Mouse (Mus musculus) layer of hippocampus, postnatal 10 days (tissue): Measurements from ENCODE around the gene Dnajc7. TPM values are rescaled to one million over a fixed set of nuclear protein-coding genes. Genes with fewer than 3 reads are reported as not detected.
"Not testable (repeated sequence)": the region's sequence is repeated elsewhere in the genome, so short reads cannot be mapped to it uniquely, and the experiment has no call there.

ENCODE experiments used
- DNase-seq, 2 experiments: peaks; one replicate each; pipeline ENCODE4 v3.0.0; 2021; ENCODE audit warnings: low spot score in 2 of 2
- long read RNA-seq: library from polyadenylated mRNA; stranded (forward); transcript quantifications from one replicate; pipeline ENCODE4 v2.0.0, GENCODE M21; 2023
- total RNA-seq, 2 experiments: library from RNA; stranded (reverse); gene quantifications; 2 replicates each; pipeline ENCODE4 v1.2.3; 2021

Dnajc7 gene
- 100 to 1,000 TPM; 250 to 255 TPM for total RNA-seq
- long read RNA-seq, transcript Dnajc7-201 (14 exons, 2,330 nt), result major isoform, 37 of 58 reads
- long read RNA-seq, partial matches to known transcripts, result 13 of 58 reads
- long read RNA-seq, other reads (novel, unspliced or antisense), result 6 of 58 reads

DNA sequence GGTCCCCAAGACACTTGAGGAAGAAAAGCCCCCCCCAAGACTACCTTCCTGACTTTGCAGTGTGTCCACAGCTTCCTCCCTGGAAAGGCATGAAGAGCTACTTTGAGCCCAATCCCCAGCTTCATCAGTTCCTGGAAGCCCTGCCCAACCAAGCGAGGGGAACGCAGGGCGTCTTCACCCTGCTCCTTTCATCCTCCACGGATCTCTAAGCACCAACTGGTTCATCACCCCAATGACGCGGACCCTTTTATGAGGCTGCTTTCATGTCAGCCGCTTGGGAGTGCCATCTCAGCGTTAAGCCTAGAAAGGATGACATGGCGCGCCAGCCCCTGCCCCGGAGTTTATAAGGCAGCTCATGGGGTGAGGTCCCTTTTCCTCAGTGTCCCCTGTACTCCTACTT is at the start of gene Dnajc7:
Gene Dnajc7 (minus strand): TSS at position 187 of the 400 bp plus-strand sequence.
- DNase-seq, result no peak

DNA sequence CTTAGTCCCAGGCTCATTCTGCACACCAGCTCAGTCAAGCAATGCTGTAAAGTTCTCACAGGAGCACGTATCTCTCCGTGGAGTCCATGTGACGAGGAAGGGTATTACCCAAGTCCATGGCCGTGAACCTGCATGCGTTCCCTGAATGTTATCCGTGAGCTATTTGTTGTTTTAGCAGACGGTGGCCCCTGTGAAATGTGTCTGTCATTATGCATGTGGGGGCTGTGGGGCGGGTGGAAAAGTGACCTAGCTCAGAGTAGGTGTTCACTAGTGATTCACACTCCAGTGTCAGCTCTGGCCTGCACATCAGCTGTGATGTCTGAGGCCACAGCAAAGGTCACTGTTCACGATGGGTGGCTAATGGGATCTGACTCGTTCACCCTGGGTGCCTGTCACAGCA is 39.8 kb upstream of the Dnajc7 start:
- no peak for DNase-seq

DNA sequence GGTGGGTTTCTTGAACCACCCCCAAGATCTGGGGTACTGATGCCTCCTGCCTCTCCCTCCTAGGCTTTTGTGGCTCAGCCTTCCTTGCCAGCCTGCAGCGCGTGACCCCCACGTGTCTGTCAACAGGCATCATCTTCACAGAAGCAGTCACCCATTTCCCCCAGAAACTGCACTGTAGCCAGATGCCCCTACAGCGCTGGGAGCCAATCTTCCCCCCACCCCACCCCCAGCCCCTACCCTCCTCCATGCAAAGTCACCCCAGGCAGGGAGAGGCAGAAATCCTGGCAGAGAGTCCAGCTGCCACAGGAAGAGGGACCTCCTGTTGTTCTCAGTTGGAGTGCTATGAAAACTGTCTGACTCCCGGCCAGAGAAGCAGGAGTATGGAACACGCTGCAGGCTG is 36.5 kb upstream of the Dnajc7 start:
- DNase-seq, result peak; percentile 28 to 45

DNA sequence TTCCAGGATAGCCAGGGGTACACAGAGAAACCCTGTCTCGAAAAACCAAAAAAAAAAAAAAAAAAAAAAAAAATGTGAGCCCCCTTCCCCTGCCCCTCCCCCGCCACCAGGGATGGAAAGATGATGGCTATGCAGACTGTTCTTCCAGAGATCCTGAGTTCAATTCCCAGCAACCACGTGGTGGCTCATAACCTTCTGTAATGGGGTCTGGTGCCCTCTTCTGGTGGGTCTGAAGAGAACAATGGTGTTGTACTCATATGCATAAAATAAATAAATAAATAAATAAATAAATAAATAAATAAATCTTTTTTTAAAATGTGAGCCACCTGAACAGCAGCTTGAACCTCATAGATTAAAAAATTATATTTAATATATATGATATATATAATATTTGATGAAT is 35.6 kb upstream of the Dnajc7 start:
- not testable (repeated sequence) for DNase-seq

DNA sequence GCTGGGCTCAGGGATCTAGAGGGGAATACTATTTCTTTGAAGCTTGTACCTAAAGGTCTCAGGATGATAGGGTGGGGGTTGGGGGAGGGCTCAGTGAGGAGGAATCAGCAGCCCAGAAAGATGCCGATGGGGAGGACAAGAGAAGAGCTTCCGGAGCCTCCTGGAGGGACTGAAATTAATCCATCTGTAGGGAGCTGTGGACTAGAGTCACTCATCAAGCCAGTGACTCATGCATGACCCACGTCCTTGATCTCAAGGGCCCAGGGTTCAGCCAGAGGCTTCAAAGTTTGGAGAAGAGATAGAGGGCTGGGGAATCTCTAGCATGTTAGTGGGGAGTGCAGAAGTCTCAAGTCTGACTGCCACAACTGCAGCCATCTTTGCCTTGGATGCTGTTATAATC is 31.8 kb upstream of the Dnajc7 start:
- no peak for DNase-seq

DNA sequence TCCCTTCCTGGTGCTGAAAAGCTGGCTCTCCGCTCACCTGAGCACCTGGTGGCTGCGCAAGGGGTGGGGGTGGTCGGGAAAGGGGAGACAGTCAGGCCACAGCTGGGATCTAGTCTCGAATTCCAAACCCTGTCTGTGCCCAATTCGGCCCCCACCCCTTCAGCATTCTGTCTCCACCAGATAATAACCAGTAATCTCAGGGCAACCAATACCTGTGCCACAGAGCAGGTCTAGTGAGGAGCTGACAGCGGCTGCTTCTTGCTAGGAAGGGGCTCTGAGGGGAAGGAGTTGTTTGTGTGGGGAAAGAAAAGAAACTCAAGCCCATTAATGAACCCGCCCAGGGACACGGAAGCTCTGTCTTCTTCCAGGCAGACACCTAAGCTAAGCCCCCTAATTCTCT is 31.2 kb upstream of the Dnajc7 start:
- DNase-seq, result no peak

DNA sequence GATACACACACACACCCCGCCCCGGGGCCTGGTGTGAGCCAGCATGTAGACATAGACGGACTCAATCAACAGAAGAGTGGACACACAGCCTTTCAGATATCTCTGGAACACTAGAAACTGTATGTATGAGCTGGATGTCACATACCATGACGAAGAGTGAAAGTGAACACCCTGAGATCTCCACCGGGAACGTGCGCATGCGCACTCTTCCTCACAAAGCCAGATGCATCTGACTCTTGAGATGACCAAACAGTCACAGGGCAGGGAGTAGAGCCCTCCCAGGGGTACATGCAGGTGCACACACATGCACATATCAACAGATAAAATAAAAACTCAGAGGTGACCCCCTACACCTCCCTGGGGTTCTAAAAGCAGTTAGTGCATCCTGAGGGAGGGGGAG is 28.4 kb upstream of the Dnajc7 start:
- no peak for DNase-seq

DNA sequence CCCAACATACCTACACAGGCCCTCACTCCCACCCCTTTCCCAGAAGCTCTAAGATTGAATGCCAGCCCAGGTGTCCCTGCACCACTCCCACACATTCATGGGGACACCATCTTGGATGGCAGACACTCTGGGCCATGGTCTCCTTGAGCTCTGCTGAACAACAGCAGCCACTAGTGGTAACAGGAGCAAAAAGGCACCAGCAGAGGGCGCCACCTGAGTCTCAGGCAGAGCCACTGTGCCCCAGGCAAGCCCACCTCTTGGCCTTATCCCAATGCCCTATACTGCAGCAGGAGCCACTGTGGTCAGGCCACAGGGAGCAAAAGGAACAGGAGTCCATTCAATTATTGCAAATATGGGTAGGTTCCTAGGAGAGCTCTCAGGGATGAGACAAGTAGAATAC is 26.3 kb upstream of the Dnajc7 start:
- peak; percentile 44 to 56 for DNase-seq

DNA sequence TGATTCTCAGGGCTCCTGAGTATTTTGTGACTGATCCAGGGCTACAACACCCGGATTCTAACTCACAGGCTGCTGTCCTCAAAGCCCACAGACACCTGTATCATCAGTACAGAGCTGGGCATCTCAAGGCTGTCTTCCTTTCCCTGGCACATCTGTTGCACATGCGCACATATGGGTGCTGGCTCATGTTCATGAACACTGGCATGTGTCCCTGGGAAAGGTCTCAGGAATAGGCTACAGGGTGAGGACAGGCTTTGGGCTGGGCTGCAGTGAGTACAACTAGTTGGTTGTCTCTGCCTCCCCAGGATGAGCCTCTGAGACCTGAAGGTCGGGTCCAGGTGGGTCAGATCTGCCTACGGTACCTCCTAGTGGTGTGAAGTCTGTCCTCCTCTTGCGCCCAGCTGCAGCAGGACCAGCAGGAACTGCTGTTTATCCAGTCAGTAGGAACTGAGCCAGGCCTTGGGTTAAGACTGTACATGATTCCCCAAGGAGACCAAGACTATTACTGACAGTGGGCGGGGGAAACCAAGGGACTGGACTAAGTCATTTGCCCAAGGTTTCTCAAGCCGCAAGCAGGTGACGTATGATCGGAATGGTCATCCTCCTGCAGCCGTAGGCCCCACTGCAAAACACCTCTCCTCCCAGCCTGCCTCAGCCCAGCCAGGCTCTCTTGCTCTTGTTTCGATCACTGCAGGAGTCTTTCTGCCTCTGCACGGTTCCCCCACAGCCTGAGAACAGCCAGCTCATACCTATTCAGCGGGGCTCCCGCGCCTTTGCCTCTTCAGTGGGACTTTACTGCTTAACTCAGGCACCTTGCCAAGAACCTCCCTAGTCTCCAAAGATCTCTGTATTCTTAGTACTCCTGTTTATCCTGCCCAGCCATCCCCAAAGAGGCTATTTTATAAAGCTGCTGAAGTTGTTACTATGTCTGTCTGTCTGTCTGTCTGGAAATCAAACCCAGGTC is 23.9 kb upstream of the Dnajc7 start:
- DNase-seq, result no peak

DNA sequence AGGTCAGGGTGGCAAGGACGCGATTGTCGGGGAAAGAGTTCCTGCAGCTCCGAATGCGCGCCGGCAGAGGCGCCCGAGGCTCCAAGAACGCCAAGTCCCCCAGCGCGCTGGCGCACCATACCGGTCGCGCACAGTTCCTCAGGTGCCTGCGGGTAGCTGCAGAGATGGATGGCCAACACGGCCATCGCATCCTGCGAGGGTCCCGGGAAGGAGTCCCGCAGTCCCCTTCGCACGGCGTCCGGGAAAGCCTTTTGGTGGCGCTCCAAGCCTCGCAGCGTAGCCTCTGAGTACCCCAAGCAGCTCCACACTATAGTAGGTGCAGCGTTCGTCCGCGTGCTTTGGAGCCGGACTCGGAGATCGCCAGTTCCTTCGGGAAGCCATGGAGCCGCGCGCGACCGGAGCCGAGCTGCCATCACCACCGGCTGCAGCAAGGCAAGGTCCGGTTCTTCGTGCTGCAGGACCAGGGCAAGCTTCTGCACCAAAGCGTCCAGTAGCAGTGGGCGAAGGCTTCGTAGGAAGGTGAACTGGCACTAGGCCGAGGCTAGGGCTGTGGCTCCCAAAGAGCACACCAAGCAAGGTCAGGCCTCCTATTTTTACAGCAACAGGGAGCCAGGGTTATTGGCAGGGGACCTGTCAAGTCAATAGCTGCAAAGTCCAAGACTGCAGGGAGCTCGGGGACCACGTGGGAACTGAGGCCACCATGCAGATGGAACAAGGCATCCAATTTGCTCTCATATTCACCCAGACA is 20.4 kb upstream of the Dnajc7 start:
- peak in 1 of 2 experiments; percentile 61 for DNase-seq

DNA sequence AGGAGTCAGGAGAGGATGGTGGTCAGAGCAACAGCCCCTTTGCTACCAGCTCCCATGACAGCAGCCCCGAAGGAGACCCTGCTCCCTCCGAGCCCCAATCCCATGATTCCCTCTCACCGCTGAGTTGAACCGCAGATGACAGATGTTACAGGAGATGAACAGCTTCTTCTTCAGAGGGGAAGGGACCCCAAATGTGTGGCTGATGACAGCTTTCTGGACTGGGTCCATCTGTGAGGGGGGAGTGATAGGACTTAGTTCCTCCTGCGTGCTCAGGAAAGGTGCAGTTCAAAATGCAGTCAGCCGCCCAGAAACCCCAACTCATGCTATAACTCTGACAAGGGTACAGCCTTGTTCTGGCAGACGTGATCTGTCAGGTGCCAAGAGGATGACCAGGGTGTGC is 14.6 kb upstream of the Dnajc7 start:
- DNase-seq, result no peak

DNA sequence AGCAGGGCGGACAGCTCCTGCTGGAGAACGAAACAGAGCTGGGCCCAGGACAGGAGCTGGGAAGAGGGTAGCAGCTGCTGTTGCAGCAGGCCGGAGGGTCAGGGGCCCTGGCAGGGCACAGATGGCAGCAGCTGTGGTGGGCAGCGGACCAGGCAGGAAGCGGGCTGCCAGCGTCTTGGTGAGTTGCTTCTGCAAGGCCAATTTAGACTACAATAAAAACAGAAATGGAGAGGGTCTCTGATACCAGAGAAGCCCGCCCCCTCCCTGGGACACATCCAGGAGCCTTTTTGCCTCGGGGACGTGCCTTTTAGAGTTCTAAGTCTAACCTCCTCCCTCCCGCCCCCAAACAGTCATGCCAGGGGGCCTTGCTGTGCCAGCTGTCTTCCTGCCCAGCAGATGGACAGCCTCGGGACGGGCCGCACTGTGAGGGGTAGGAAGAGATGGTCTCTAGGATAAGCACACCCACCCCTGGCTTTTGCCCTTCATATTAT is 8.9 kb upstream of the Dnajc7 start:
- peak; percentile 42 to 46 for DNase-seq

DNA sequence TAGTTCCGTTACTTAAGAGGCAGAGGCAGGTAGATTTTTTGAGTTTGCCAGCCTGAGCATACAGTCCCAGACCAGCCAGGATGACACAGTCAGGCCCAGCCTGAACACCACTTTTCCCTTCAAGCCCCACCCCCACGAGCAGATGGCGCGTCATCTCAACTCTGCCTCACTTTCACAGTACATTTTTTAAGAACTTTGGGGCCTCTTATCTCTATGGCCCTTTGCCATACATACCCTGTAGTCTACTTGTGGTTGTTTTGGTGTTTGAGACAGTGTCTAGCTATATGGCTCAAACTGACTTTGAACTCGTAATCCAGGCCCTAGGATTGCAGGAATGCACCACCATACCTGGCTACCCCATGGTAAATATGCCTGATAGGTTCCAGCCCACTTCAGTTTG is 8.1 kb upstream of the Dnajc7 start:
- no peak for DNase-seq

DNA sequence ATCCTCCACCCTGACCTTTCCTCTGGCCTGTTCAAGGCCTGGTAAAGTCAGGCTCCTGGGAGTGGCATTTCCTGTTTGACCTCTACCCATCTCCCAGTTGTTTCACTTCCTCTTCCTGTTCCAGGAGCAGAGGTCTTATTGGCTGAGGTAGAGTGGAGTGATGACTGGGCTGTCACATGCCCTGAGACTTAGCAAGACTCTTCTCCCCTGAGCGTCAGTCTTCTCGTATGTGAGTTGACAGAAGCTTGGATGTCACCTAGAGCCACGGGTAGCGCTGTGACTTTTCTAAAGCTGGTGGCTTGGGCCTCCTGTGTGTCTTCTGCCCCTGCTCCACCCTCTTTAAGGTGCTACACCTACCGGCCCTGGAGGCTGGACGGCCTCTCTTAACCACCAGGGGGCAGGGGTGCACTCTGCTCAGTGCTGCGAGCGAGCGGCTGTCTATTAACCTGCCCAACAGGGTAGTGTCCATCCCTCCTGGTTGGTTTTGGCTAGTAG is 6.8 kb upstream of the Dnajc7 start:
- peak; percentile 74 to 81 for DNase-seq

DNA sequence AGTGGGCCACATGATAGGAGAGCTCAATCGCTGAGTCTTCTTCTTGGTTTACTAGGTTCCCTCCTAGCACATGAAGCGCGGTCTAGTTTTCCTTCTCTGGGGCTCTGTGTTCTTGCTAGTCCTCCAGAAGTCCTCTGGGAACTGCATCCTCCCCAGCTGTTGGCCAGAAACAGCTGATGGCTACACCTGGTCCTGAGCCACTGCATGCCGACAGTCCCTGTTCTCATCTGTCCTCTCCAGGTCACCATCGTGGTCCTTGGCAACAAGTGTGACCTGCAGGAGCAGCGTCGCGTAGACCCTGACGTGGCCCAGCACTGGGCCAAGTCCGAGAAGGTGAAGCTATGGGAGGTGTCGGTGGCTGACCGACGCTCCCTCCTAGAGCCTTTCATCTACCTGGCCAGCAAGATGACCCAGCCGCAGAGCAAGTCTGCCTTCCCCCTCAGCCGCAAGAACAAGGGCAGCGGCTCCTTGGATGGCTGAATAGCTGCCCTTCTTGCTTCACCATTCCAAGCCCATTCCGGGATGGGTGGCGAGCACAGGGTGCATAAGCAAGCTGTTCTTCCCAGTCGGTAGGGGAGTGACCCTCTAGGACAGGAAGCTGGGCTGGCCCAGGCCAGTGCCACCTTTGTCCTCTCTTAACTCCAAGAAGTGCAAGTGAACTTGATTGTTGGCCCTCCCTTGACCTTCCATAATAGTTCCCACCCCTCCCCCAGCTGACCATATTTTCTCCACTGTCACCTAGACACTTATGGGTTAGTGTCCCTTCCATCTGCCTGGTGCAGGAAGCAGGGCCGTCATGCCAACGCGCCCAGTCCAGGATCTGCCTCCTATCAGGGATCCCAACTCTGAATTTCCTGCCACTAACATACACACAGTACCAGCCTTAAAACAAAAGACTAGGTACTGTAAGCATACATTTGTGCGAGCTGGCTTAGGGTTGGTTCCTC is 6.1 kb upstream of the Dnajc7 start:
- DNase-seq, result no peak

DNA sequence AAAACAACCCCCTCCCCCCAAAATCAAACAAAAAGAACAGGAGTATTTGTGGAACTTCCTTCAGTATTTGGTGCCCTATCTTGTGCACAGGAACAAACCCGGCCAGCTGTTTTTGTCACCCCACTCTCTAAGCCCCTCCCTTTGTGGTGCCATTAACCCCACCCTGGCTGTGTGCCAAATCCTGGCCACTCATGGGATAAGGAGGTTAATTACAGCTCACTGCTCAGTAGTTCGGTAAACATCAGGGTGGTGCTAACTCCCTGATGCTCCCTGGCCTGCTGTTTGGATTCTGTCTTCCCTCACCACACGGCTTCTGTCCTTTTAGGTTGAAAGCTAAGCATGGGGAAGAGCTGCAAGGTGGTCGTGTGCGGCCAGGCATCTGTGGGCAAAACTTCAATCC is 3.9 kb upstream of the Dnajc7 start:
- DNase-seq, result peak in 1 of 2 experiments; percentile 36

DNA sequence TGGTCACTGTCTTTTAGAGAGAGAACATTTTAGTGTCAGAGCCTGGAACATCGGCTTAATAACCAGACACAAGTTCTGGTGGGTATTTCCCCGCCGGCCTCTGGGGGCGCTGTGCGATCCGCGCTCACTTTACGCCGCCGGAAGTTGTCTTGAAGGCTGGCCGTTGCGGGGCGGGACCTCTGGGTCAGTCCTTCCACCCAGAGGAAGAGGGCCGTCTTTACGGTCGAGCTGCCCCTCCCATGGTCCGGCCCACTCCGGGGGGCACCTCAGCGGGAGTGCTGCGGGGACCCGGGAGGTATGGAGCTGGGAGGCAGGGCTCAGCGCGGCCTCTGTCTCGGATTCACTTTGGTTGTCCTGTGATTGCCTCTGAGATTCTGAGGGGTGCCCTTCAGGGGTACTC is 2.7 kb upstream of the Dnajc7 start:
- DNase-seq, result peak; percentile 96 to 97

DNA sequence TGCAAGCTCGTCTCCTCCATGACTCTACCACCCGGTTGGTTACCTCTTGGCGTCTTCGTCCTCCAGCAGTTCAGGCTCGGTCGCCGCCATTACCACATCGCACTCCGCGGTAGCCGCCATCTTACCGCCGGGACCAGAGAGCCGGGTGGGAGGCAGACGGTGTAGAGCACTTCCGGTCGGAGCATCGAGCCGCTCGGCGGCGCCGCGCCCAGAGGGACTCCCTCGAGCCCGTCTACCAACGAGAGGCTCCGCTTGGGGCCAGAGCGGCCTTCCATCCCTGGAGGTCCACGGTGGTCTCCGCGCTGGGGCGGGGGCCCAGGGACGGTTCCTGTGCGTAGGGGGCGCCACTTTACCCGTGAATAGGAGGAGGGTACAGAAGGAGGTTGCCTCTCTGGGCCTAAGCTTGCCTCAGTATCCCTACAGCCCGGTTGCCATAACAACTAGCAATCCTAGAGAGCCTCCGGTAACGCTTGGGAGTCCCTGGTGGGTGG is 438 bp downstream of the Dnajc7 start:
- peak; percentile 98 to 99 for DNase-seq

DNA sequence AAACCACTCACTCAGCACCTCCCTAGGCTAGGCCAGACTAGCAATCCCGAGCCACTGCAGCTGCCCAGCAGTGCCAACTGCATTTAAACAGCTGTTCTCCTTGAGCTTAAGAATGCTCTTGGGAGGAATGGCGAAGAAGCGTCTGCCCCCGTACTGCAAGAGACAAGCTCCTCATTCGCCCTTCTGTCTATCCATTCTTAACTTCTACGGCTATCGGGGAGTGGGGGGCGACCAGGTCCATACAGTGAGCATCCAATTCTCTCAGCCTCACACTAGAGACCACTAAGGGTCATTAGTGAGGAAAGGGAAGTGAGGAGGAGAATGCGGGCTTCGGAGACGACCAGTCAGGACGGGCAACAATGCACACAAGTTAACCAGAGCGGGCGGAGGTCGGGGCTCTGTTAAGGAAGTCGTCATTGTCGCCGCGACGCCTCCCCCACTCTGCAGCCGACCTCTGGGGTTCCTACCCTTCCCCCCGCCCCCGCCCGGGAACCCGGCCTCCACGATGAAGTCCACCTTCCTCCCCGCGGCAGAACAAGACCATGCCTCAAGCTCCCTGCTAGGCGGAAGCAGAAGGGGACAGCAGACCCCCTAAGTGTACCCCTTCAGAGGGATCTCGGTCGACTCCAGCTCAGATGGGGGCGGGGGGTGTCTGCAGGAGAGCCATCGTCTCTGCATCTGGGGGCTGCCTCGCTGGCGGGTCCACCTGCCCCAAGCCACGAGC is 1.0 kb downstream of the Dnajc7 start, which contains the start of gene Nkiras2:
Gene Nkiras2 (plus strand): TSS at position 484 of the 724 bp plus-strand sequence.
- peak in 1 of 2 experiments; percentile 36 for DNase-seq
